In the genomic region with DNA sequence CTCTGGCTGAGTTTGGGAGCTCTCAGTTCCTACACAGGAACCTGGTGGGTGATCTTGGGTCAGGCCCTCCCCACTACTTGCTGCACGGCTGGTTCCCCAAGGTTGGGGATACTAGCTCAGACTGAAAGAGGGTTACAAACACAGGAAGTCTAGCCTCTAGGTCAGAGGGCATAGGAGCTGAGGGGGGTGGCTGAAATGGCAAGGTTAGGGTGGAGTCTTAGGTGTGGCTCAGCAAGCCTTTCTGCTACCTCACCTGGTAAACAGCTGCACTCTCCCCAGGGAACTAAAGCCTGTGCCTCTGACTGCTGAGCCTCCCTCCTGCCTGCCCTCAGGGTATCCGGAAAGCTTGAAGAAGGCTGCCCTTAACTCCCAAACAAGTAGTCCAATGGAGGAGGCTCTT, we compare ENCODE assay signal across 8 mouse cellular contexts. TPM values are rescaled to one million over a fixed set of nuclear protein-coding genes. Genes with fewer than 3 reads are reported as not detected.
DNase-seq lines count a peak whose midpoint lies in the region; ATAC-seq and TF ChIP-seq lines count a peak whose summit lies in the region.

No protein-coding gene starts in this region.

- 64% methylated on average over 2 of the region's 2 CpGs for WGBS in heart, embryonic 12.5 days
- 47% methylated on average over 2 of the region's 2 CpGs for WGBS in limb, embryonic 13.5 days

- peak; percentile 48 for DNase-seq in CD4-positive helper T cell, adult 2 months (ENCODE audit: low read depth, low spot score)
- no peak for DNase-seq in testis, postnatal 14 days (ENCODE audit: low spot score)
- DNase-seq in MN1 (ENCODE audit: low spot score) = no peak
- no peak for DNase-seq in right cerebral cortex, adult 2 months (ENCODE audit: low spot score in 2 of 2)

- no peaks in the 10 kb centered on the region for H3K79me2 ChIP-seq in myocyte (ENCODE audit: control insufficient read depth, insufficient read depth)

- TF ChIP-seq POLR2A in myocyte (IDR thresholded peaks at IDR 0.05; ENCODE audit: insufficient read length, low read depth) = no peak

- peak; percentile 6 for ATAC-seq in activated CD4-positive, CD25-positive, alpha-beta regulatory T cell, adult 4 months
- no peak for ATAC-seq in heart, embryonic 12.5 days (ENCODE audit: insufficient number of reproducible peaks, low FRiP score)
- no peak for ATAC-seq in limb, embryonic 13.5 days (ENCODE audit: low FRiP score, low read depth)

- H3ac ChIP-seq in myocyte (ENCODE audit: control insufficient read depth, insufficient read length) = no peak overlapping the region

- no peaks in the 10 kb centered on the region for H3K27me3 ChIP-seq in heart, embryonic 12.5 days (replicated peaks)
- H3K27me3 ChIP-seq in limb, embryonic 13.5 days = no peaks in the 10 kb centered on the region
- no peaks in the 10 kb centered on the region for H3K27me3 ChIP-seq in myocyte (ENCODE audit: control insufficient read depth, insufficient read depth, insufficient read length)

- peak overlapping the region; percentile 91 for H3K4me2 ChIP-seq in heart, embryonic 12.5 days
- H3K4me2 ChIP-seq in limb, embryonic 13.5 days (replicated peaks) = peak overlapping the region; percentile 78
- peak overlapping the region; percentile 100 for H3K4me2 ChIP-seq in myocyte (ENCODE audit: low read depth)

- peak overlapping the region; percentile 31; the same call in 1 of the 2 replicates for H3K27ac ChIP-seq in heart, embryonic 12.5 days (ENCODE audit: poor library complexity, severe bottlenecking)
- peak overlapping the region; percentile 22; the same call in 1 of the 2 replicates for H3K27ac ChIP-seq in limb, embryonic 13.5 days

- H3K9ac ChIP-seq in heart, embryonic 12.5 days = no peak overlapping the region
- H3K9ac ChIP-seq in limb, embryonic 13.5 days = peak overlapping the region; percentile 39

- peaks cover 9% of the 10 kb centered on the region; the same call in 1 of the 2 replicates for H3K4me1 ChIP-seq in heart, embryonic 12.5 days (replicated peaks)
- H3K4me1 ChIP-seq in limb, embryonic 13.5 days = peaks cover 10% of the 10 kb centered on the region

- peak overlapping the region; percentile 5; the same call in 1 of the 2 replicates for H3K4me3 ChIP-seq in heart, embryonic 12.5 days
- H3K4me3 ChIP-seq in limb, embryonic 13.5 days = peak overlapping the region; percentile 73
- H3K4me3 ChIP-seq in myocyte = peak overlapping the region; percentile 76

- H3K36me3 ChIP-seq in heart, embryonic 12.5 days = peaks cover 4% of the 10 kb centered on the region; the same call in 1 of the 2 replicates
- H3K36me3 ChIP-seq in limb, embryonic 13.5 days = peaks cover 12% of the 10 kb centered on the region
- H3K36me3 ChIP-seq in myocyte (ENCODE audit: control insufficient read depth, insufficient read depth) = no peaks in the 10 kb centered on the region

- no peaks in the 10 kb centered on the region for H3K9me3 ChIP-seq in heart, embryonic 12.5 days (replicated peaks)
- H3K9me3 ChIP-seq in limb, embryonic 13.5 days = no peaks in the 10 kb centered on the region

TF ChIP-seq in myocyte, 11 proteins besides CTCF, POLR2A, EP300 and RAD21:
- TF ChIP-seq TCF12 (IDR thresholded peaks at IDR 0.05; ENCODE audit: insufficient read depth, poor library complexity, severe bottlenecking) = no peak
- TF ChIP-seq SRF (IDR thresholded peaks at IDR 0.05; ENCODE audit: control insufficient read depth, insufficient read length, low read depth) = no peak
- no peak for TF ChIP-seq E2F4 (IDR thresholded peaks at IDR 0.05; ENCODE audit: insufficient read depth)
- no peak for TF ChIP-seq MYOD1 (IDR thresholded peaks at IDR 0.05; ENCODE audit: control insufficient read depth in 1 of 3, insufficient read length in 2 of 3, low read depth in 2 of 3)

RNA-seq across cellular contexts. Expression of a gene that starts 1.6 kb away (rescaled TPM):
- 100 to 1,000 TPM; 179 to 181 TPM for polyA plus RNA-seq in activated CD4-positive, CD25-positive, alpha-beta regulatory T cell, adult 4 months (2017; shearing (Covaris generic))
- 174 and 175 TPM in 2 replicates for polyA plus RNA-seq in heart, embryonic 12.5 days (2016; fragmentation: Nextera tagmentation; extraction: Ambion mirVana)
- 352 and 375 TPM in 2 replicates for polyA plus RNA-seq in limb, embryonic 13.5 days (2015; fragmentation: Nextera tagmentation; extraction: Ambion mirVana)
- 43.4 TPM for polyA plus RNA-seq in myocyte (2012; fragmentation: generic; extraction: Trizol)

RNA-seq across cellular contexts. Expression of a gene that starts 13.9 kb away (rescaled TPM):
- polyA plus RNA-seq in activated CD4-positive, CD25-positive, alpha-beta regulatory T cell, adult 4 months (2017; shearing (Covaris generic)) = not detected
- not detected in 2 replicates for polyA plus RNA-seq in heart, embryonic 12.5 days (2016; fragmentation: Nextera tagmentation; extraction: Ambion mirVana)
- not detected in 2 replicates for polyA plus RNA-seq in limb, embryonic 13.5 days (2015; fragmentation: Nextera tagmentation; extraction: Ambion mirVana)
- 0.01 TPM for polyA plus RNA-seq in myocyte (2012; fragmentation: generic; extraction: Trizol)

RNA-seq across cellular contexts. Expression of a gene that starts 24.3 kb away (rescaled TPM):
- polyA plus RNA-seq in activated CD4-positive, CD25-positive, alpha-beta regulatory T cell, adult 4 months (2017; shearing (Covaris generic)) = under 1 TPM; 0.18 to 0.38 TPM
- 0.23 and 0.32 TPM in 2 replicates for polyA plus RNA-seq in heart, embryonic 12.5 days (2016; fragmentation: Nextera tagmentation; extraction: Ambion mirVana)
- polyA plus RNA-seq in limb, embryonic 13.5 days (2015; fragmentation: Nextera tagmentation; extraction: Ambion mirVana) = 0.15 and 0.19 TPM in 2 replicates
- not detected for polyA plus RNA-seq in myocyte (2012; fragmentation: generic; extraction: Trizol)

RNA-seq across cellular contexts. Expression of a gene that starts 31.1 kb away (rescaled TPM):
- 1 to 10 TPM in 1 of 2 experiments, under 1 TPM in 1; 0.73 to 1.1 TPM for polyA plus RNA-seq in activated CD4-positive, CD25-positive, alpha-beta regulatory T cell, adult 4 months (2017; shearing (Covaris generic))
- polyA plus RNA-seq in heart, embryonic 12.5 days (2016; fragmentation: Nextera tagmentation; extraction: Ambion mirVana) = not detected in 2 replicates
- polyA plus RNA-seq in limb, embryonic 13.5 days (2015; fragmentation: Nextera tagmentation; extraction: Ambion mirVana) = 0.17 and 0.42 TPM in 2 replicates
- polyA plus RNA-seq in myocyte (2012; fragmentation: generic; extraction: Trizol) = not detected

RNA-seq across cellular contexts. Expression of a gene that starts 31.9 kb away (rescaled TPM):
- polyA plus RNA-seq in activated CD4-positive, CD25-positive, alpha-beta regulatory T cell, adult 4 months (2017; shearing (Covaris generic)) = not detected
- 7.7 and 7.9 TPM in 2 replicates for polyA plus RNA-seq in heart, embryonic 12.5 days (2016; fragmentation: Nextera tagmentation; extraction: Ambion mirVana)
- polyA plus RNA-seq in limb, embryonic 13.5 days (2015; fragmentation: Nextera tagmentation; extraction: Ambion mirVana) = not detected in 2 replicates
- polyA plus RNA-seq in myocyte (2012; fragmentation: generic; extraction: Trizol) = 0.60 TPM

Comparison
In these comparisons a context has a peak if more than half of its experiments do, and no peak if none do; other contexts are left out.
1. H3K4me3 ChIP-seq: peak in every context shown above with its lines; median percentile 76 in myocyte; 73 in limb, embryonic 13.5 days; 5 in heart, embryonic 12.5 days.